Mouse (Mus musculus) bone marrow macrophage, adult 2 months (primary cell): ENCODE measurements at regions not wholly inside any gene's neighbourhood (a gene's known extent, or its start where the extent isn't known, plus 50 kb on each side); places are given as distances from the start of the nearest gene placed in this dataset.

Source experiments
- CTCF ChIP-seq: IDR thresholded peaks from 2 replicates; pipeline ENCODE4 v1.5.1; 2012; ENCODE audit warnings: low read depth, mild to moderate bottlenecking, low read length, moderate library complexity
- POLR2A ChIP-seq: IDR thresholded peaks from 2 replicates; pipeline ENCODE4 v1.6.1; 2012; ENCODE audit warnings: mild to moderate bottlenecking, low read depth, low read length, borderline replicate concordance

GRCm38 (mm10) chr9:23653086-23653485 is 430.2 kb downstream of the Bmper start:
- no peak for TF ChIP-seq CTCF
- TF ChIP-seq POLR2A: no peak
